Mouse (Mus musculus) megakaryocyte progenitor cell, adult 5-6 weeks (primary cell): ENCODE data around the gene Ccdc107. TPM values are rescaled to one million over a fixed set of nuclear protein-coding genes. Genes with fewer than 3 reads are reported as not detected.

Experiments
- ATAC-seq: replicated peaks from 2 replicates; pipeline ENCODE4 v1.8.0; 2016; ENCODE audit warnings: mild to moderate bottlenecking, moderate TSS enrichment, inconsistent platforms; ENCODE audit not compliant: poor library complexity
- total RNA-seq, 2 experiments: library from RNA; stranded (forward) in 1 of 2; stranded (reverse) in 1 of 2; fragments of 157-497, 149-512 nt in 1 of 2; fragments of 200-1000 nt in 1 of 2; gene quantifications; 2 replicates each; pipeline versions ENCODE4 v1.2.3 to v1.2.4; 2015 to 2017

Gene Ccdc107
- total RNA-seq, 2 experiments from 2014 or later: 34.5 to 49.6 TPM

DNA sequence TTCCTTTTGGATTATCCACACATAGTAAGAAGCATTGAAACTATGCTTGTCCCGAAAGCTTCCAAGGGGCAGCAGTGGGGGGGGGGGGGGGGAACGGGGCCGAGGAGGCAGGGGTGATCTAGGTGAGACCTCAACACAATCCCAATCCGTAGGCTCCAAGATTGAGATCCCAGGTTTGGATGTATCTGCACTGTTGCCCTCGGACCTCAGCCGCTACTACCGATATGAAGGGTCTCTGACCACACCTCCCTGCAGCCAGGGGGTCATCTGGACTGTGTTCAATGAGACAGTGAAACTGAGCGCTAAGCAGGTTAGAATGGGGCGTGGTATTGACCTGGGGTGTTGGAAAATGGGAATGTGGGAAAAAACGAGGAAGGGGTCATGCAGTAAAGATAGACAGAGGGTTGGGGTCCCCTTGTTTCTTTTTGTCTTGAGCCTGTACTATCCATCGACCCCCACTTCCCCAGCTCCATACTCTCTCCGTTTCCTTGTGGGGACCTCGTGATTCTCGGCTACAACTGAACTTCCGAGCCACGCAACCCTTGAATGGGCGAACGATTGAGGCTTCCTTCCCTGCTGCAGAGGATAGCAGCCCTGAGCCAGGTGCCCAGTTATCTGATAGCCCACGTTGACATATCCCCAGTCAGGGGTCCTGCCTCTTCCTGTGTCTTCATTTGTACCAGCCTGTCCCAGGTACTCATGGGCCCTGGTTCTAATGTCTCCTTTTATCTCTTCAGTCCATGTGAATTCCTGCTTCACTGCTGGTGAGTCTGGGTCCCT is 19.2 kb downstream of the Ccdc107 start:
- ATAC-seq: no peak

DNA sequence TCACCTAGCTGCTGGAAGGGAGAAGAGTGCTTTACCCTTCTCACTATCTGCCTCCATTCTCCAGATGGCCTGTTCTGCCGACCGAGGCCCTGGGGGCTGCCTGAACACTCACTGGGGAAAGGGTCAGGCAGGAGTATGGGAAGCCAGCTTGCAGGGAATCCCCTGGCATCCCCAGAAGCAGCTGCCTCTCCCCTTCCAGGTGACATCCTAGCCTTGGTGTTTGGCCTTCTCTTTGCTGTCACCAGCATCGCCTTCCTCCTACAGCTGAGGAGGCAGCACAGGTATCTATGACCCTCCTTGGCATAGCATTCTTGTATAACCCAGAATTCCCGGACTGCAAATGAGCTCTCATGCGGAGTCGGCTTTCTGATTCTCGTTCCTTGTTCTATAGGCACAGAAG is 20.0 kb downstream of the Ccdc107 start:
- ATAC-seq: no peak

DNA sequence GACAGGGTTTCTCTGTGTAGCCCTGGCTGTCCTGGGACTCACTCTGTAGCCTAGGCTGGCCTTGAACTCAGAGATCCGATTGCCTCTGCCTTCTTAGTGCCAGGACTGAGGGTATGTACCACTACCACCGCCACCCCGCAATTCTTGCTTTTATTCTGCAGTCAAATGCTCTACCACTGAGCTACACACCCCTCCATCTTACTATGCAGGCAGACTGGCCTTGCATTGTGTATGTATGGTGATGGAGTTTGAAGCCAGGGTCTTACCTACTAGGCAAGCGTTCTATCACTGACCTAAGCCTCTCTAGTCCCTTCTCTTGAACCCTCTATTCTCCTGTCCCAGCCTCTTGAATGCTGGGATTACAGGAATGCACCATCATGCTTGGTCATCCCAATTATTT is 20.6 kb downstream of the Ccdc107 start:
- ATAC-seq: no peak

DNA sequence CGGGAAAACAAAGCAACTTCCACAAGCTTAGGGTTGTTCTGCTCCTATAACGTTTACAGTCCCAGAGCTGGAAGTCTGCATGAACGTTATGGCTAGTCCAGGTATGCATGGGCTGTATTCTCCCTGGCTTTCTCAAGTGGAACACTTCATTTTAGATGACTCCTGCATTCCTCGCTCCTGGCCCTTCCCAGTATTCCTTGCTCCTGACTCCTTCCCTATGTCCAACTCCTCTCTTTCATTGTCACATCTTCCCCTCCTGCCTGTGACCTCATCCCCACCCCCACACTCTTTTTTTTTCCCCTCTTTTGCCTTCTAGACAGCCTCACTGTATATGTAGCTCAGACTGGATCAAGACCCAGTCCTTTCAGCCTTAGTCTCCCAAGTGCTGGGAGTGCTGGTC is 21.1 kb downstream of the Ccdc107 start:
- no peak for ATAC-seq

DNA sequence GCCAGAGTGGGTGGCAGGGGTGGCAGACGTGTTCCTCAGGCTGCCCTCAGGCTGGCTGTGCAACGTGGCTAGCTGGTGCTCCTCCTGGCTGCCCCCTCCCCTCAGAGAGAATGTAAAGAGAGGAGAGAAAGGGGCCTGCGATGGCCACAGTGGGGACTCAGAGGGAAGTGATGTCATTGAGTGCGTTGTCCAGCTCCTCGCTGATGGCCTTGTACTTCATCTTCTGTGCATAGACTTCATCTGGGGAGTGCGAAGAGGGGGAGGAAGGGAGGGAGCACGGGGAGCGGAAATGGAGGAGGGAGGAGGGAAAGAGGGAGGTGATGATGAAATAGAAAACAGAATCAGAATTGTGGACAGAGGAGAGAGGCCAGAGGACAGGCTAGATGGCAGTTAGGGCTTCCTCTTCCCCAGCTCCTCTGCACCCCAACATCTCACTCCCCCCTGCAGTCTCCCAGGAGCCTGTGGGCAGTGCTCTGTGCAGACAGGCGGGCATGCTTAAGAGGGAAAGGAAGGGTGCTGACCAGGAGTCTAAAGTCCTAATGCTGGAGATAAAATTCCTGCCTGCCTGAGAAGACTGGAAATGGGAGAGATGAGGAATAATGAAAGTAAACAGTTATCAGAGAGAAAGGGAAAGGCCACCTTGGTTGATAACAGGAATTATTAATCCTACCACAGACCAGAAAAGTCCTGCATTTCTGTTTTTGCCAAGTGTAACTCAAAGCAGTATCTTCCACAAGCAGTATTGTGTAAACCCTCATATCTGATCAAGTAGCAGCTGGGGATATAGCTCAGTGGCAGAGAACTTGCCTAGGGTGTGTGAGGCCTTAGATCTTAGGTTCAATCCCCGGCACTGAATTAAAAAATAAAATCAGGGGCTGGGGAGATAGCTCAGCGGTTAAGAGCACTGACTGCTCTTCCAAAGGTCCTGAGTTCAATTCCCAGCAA is 23.3 kb downstream of the Ccdc107 start:
- ATAC-seq: peak; percentile 51

DNA sequence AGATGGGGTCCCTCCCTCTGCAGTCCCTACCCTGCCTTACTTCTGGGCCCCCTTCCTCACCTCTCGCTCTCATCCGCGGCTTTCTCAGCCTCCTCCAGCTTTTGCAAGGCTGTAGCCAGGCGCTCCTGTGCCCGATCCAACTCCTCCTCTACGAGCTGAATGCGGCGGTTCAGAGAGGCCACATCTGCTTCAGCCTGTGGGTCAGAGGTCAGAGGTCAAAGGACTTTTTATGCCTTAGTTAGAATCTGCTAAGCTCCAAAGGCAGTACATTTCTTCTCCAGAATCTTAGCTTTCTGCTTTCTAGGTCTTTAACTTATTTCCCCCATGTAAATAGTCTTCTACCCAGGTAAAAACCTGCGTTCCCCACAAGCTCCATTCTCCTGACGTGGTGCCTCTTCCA is 26.9 kb downstream of the Ccdc107 start:
- no peak for ATAC-seq

DNA sequence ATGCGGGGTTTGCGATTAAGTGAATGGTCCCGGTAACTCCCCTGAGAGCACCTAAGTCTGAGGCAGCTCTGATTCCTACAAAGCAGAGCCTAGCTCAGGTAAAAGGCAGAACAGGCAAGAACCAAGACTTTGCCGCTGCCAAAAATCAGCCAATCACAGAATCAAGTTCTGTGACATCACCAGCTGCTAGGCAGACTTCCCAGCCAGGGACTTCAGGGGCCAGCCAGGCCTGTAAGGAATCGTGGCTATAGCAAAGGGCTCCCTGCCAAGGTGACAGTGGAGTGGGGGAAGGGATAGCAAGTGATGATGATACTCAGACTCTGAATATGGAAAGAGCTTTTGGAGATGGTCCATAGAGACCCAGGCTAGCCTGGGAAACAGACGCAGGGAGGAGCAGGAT is 27.3 kb downstream of the Ccdc107 start:
- peak; percentile 62 for ATAC-seq

DNA sequence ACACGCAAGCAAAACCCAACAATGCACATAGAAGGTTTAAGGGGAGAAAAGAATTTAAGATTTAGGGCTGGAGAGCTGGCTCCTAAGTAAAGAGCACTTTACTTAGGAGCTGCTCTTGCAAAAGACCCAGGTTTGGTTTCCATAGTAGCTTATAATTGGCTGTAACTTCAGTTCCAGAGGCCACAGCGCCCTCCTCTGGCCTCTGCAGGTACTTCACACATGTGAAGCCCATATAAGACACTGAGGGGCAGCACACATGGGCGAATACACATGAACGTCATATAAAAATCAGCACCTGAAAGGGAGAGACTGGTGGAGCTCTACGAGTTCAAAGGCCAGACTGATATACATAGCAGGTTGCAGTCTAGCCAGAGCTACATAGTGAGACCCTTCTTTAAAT is 35.2 kb downstream of the Ccdc107 start:
- 0 out of 2 replicates have a peak, but pooled peaks have one; percentile 24 for ATAC-seq

DNA sequence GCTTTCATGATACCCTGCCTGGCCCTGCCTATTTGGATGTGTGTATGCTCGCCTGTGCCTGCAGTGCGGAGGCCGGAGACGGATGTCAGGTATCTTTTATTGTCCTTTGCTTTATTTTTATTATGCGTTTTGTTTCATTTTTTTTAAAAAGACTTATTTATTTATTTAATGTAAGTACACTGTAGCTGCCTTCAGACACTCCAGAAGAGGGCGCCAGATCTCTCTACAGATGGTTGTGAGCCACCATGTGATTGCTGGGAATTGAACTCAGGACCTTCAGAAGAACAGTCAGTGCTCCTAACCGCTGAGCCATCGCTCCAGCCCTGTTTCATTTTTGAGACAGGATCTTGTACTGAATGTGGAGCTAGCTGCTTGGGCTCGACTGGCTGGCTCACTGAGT is 35.8 kb downstream of the Ccdc107 start:
- ATAC-seq: no peak

DNA sequence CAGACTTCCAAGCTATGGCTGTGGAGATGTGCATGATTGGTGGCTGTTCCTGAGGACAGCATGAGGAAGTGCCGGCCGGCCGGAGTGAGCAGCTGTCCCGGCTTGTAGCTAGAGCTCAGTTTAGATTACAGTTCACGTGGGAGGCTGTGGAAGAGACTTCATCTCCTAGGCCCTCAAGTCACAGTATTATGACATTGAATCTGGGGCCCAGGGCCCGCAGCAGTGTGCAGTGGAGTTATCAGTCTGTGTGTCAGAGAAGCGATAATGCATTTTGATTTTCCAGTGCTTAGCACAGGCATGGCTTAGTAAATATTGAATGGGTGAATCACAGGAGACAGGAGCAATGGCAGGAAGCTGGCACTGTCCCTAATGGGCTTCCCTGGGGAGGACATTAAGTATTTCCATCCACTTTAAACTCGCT is 37.4 kb downstream of the Ccdc107 start:
- no peak for ATAC-seq

DNA sequence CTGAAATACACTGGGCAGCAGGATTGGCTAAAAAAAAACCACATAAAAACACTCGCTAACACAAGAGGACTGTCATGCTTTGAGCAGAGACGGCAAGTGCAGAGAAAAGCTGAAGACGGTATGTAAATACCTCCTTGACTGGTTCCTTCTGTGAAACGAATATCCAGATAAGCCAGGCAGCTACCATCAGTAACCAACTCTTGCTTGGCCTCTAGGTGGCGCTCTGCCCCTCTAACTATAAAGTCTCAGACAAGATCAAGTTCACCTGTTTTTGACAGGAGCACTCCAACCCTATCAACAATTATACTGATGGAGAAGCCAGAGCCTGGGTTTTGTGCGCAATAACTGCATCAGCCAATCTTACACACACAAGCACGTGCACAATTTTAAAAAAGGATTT is 37.9 kb downstream of the Ccdc107 start:
- ATAC-seq: peak; percentile 86

DNA sequence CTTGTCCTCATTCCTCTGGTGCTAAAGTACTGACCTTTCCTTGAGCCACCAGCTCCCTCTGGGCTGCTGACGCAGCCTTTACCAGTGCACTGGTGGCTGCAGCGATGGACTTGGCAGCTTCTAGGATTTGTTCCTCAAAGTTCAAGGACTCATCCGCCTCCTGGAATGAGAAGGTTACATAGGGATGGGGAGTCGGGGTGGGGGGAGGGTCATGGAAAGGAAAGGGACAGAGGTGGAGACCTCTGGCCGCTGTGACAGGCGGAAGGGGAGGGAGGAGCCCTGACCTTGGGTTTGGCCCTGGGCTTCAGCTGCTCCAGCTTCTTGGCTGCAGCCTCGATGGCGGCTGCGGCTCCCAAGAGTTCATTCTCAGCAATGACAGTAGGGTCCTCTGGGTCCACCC is 40.6 kb downstream of the Ccdc107 start:
- ATAC-seq: no peak

DNA sequence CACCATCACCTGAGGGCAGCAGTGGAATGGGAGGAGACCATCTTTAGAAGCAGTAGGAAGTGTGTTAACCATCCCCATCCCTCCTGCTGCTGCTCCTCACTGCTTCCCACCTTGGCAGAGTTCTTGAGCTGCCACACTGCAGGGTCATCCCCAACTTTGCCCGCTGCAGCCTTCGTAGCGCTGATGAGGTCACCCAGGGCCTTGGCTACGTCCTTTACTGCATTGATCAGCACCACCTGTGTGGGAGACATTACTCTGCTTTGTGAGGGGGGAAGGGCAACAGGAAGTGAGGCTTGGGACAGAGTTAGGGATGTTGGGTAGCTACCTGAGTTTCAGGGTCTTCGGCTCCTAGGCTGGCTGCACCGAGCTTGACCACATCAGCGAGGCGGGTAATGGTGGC is 42.9 kb downstream of the Ccdc107 start:
- ATAC-seq: no peak

DNA sequence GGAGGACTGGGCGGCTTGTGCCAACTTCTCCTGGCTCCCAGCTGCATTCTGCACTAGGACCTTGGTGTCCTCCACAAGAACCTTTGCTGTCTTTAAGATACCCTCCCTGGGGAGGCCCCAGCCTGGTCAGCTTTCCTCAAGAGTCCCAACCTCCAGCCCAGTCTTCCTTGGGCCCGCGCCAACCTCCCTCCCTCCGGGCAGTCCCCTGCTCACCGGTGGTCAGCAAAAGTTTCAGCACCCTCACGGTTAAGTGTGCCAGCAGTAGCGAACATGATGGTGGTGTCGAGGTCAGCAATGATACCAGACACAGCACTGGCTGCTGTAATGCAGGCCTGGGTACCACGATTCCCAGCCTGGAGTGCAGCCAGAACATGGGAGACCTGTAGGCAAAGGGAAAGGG is 43.3 kb downstream of the Ccdc107 start:
- ATAC-seq: no peak

DNA sequence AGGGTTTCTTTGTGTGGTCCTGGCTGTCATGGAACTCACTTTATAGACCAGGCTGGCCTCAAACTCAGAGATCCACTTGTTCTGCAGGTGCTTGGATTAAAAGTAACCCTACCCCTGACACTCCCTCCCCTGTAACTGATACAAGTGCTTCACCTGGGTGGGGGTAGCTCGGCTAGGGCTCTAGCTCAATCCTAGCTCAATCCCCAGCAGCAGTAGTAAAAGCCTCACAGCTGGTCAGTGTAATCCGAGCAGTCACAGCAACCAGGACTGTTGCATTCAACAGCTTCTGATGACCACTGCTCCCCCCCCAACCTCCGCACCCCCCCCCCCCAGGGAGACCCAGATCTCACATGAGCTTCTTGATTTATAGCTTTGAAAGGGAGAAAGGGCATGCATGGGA is 49.3 kb downstream of the Ccdc107 start:
- no peak for ATAC-seq

Other genes starting within 250 kb of the Ccdc107 start
- gene Atp8b5, start 225.7 kb upstream of the Ccdc107 start, total RNA-seq (2015): 0.15 TPM in 1 of 2 replicates, not detected in the other
- gene Atp8b5, start 225.7 kb upstream of the Ccdc107 start, total RNA-seq (2017): 0.04 and 1.0 TPM in 2 replicates
- 0.32 and 0.44 TPM in 2 replicates for gene Rusc2, start 110.9 kb upstream of the Ccdc107 start, total RNA-seq (2015)
- gene Rusc2, start 110.9 kb upstream of the Ccdc107 start, total RNA-seq (2017): 0.61 and 0.71 TPM in 2 replicates
- not detected in 2 replicates for gene Fam166b, start 63.8 kb upstream of the Ccdc107 start, total RNA-seq (2015)
- gene Fam166b, start 63.8 kb upstream of the Ccdc107 start, total RNA-seq (2017): not detected in 2 replicates
- 5.2 and 6.3 TPM in 2 replicates for gene Tesk1, start 51.0 kb upstream of the Ccdc107 start, total RNA-seq (2015)
- 5.7 and 5.9 TPM in 2 replicates for gene Tesk1, start 51.0 kb upstream of the Ccdc107 start, total RNA-seq (2017)
- 2.2 and 6.3 TPM in 2 replicates for gene Cd72, start 38.3 kb upstream of the Ccdc107 start, total RNA-seq (2015)
- 8.2 and 8.7 TPM in 2 replicates for gene Cd72, start 38.3 kb upstream of the Ccdc107 start, total RNA-seq (2017)
- not detected in 2 replicates for gene Sit1, start 9.2 kb upstream of the Ccdc107 start, total RNA-seq (2015)
- gene Sit1, start 9.2 kb upstream of the Ccdc107 start, total RNA-seq (2017): not detected in 2 replicates
- gene Arhgef39, start 6.8 kb downstream of the Ccdc107 start, total RNA-seq (2015): 44.2 and 55.1 TPM in 2 replicates
- 47.5 and 65.0 TPM in 2 replicates for gene Arhgef39, start 6.8 kb downstream of the Ccdc107 start, total RNA-seq (2017)
- gene Car9, start 14.1 kb downstream of the Ccdc107 start, total RNA-seq (2015): 10.4 and 15.0 TPM in 2 replicates
- gene Car9, start 14.1 kb downstream of the Ccdc107 start, total RNA-seq (2017): 4.0 and 10.5 TPM in 2 replicates
- gene Tpm2, start 30.9 kb downstream of the Ccdc107 start, total RNA-seq (2015): 0.56 and 3.0 TPM in 2 replicates
- 3.8 and 5.8 TPM in 2 replicates for gene Tpm2, start 30.9 kb downstream of the Ccdc107 start, total RNA-seq (2017)
- gene Creb3, start 69.4 kb downstream of the Ccdc107 start, total RNA-seq (2015): 8.9 and 10.3 TPM in 2 replicates
- 41.6 and 64.7 TPM in 2 replicates for gene Creb3, start 69.4 kb downstream of the Ccdc107 start, total RNA-seq (2017)
- 125 and 138 TPM in 2 replicates for gene Tln1, start 69.8 kb downstream of the Ccdc107 start, total RNA-seq (2015)
- gene Tln1, start 69.8 kb downstream of the Ccdc107 start, total RNA-seq (2017): 167 and 253 TPM in 2 replicates
- gene Rgp1, start 85.8 kb downstream of the Ccdc107 start, total RNA-seq (2015): 20.6 and 23.3 TPM in 2 replicates
- 8.7 and 14.5 TPM in 2 replicates for gene Rgp1, start 85.8 kb downstream of the Ccdc107 start, total RNA-seq (2017)
- 4.8 and 9.3 TPM in 2 replicates for gene Gba2, start 86.0 kb downstream of the Ccdc107 start, total RNA-seq (2015)
- gene Gba2, start 86.0 kb downstream of the Ccdc107 start, total RNA-seq (2017): 7.2 and 8.1 TPM in 2 replicates
- gene Msmp, start 91.6 kb downstream of the Ccdc107 start, total RNA-seq (2015): not detected in 2 replicates
- gene Msmp, start 91.6 kb downstream of the Ccdc107 start, total RNA-seq (2017): not detected in 2 replicates
- 0.30 and 1.4 TPM in 2 replicates for gene Npr2, start 139.0 kb downstream of the Ccdc107 start, total RNA-seq (2015)
- gene Npr2, start 139.0 kb downstream of the Ccdc107 start, total RNA-seq (2017): 0.21 and 1.3 TPM in 2 replicates
- 0.22 TPM in 1 of 2 replicates, not detected in the other for gene Spag8, start 160.7 kb downstream of the Ccdc107 start, total RNA-seq (2015)
- 0.71 TPM in 1 of 2 replicates, not detected in the other for gene Spag8, start 160.7 kb downstream of the Ccdc107 start, total RNA-seq (2017)
- 36.5 and 52.7 TPM in 2 replicates for gene Hint2, start 163.6 kb downstream of the Ccdc107 start, total RNA-seq (2015)
- gene Hint2, start 163.6 kb downstream of the Ccdc107 start, total RNA-seq (2017): 43.1 and 58.6 TPM in 2 replicates
- 0.47 and 0.95 TPM in 2 replicates for gene Tmem8b, start 176.1 kb downstream of the Ccdc107 start, total RNA-seq (2015)
- gene Tmem8b, start 176.1 kb downstream of the Ccdc107 start, total RNA-seq (2017): 0.25 and 0.61 TPM in 2 replicates
- 0.07 TPM in 2 replicates for gene Fam221b, start 176.2 kb downstream of the Ccdc107 start, total RNA-seq (2015)
- 0.44 and 0.62 TPM in 2 replicates for gene Fam221b, start 176.2 kb downstream of the Ccdc107 start, total RNA-seq (2017)
- not detected in 2 replicates for gene Olfr70, start 207.9 kb downstream of the Ccdc107 start, total RNA-seq (2015)
- gene Olfr70, start 207.9 kb downstream of the Ccdc107 start, total RNA-seq (2017): not detected in 2 replicates
- gene Olfr71, start 217.4 kb downstream of the Ccdc107 start, total RNA-seq (2015): not detected in 2 replicates
- not detected in 2 replicates for gene Olfr71, start 217.4 kb downstream of the Ccdc107 start, total RNA-seq (2017)
- not detected in 2 replicates for gene Hrct1, start 234.3 kb downstream of the Ccdc107 start, total RNA-seq (2015)
- gene Hrct1, start 234.3 kb downstream of the Ccdc107 start, total RNA-seq (2017): not detected in 2 replicates
- not detected in 2 replicates for gene Spaar, start 237.1 kb downstream of the Ccdc107 start, total RNA-seq (2015)
- gene Spaar, start 237.1 kb downstream of the Ccdc107 start, total RNA-seq (2017): not detected in 2 replicates